Mouse (Mus musculus): ENCODE measurements at regions not wholly inside any gene's neighbourhood (a gene's known extent, or its start where the extent isn't known, plus 50 kb on each side); places are given as distances from the start of the nearest gene placed in this dataset.

DNA sequence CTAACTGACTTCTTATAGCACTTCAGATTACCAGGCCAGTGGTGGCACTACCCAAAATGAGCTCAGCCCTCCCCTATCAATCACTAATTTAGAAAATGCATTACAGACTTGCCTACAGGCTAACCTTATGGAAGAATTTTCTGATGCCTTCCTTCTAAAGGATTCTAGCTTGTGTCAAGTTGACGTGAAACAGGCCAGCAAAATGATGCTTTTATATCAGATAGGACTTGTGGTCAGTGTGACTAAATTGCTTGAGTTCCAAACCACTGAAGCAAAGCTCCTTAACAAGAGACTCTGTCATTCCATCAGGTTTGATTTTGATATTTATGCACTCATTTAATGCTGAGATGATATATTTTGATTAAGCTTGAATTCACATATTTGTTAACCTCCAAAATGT lies 143.0 kb downstream of the Slc5a7 start:
- TF ChIP-seq EP300 (optimal IDR thresholded peaks at IDR 0.05) (no peak), CTCF (IDR thresholded peaks at IDR 0.05; ENCODE audit: low read depth) (no peak)

DNA sequence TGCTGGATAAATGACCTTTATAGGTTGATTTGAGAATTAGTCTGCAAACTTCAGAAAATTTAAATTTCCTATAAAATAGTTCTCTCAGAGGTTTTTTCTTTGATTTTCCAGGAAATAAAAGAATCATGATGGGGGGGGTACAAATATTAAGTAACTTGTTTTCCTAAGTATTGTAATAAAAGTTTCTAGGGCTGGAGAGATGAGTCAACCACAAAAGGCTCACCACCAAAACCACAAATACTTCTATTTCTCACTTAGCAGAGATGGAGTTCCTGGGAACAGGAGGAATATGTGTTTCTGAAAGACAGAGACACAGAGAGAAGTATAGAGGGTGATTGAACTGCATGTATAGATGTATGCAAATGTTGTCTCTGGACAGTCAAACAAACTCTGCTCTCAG lies 144.3 kb downstream of the Slc5a7 start:
- H3K36me3 ChIP-seq (ENCODE audit: control insufficient read depth, insufficient read depth, low read length) = no peaks in the 10 kb centered on the region
- H3K4me1 ChIP-seq (replicated peaks; ENCODE audit: control insufficient read depth, insufficient read depth) = no peaks in the 10 kb centered on the region
- H3K4me3 ChIP-seq (ENCODE audit: low read depth, low read length) = no peak overlapping the region
- no peak for TF ChIP-seq CTCF (IDR thresholded peaks at IDR 0.05; ENCODE audit: low read depth)
- no peak for TF ChIP-seq EP300 (optimal IDR thresholded peaks at IDR 0.05)
- H3K4me2 ChIP-seq (replicated peaks; ENCODE audit: low read depth) = no peak overlapping the region
- no peak overlapping the region for H3K27ac ChIP-seq (replicated peaks)
- no peaks in the 10 kb centered on the region for H3K27me3 ChIP-seq (ENCODE audit: control insufficient read depth, insufficient read depth, low read length)
- H3K9ac ChIP-seq (ENCODE audit: low read length) = no peak overlapping the region
- DNase-seq (ENCODE audit: low spot score) = no peak
- ATAC-seq (ENCODE audit: low FRiP score, low TSS enrichment) = no peak
- H3K9me3 ChIP-seq (ENCODE audit: control insufficient read depth, low read length) = no peaks in the 10 kb centered on the region

More for the DNA sequence above, 143.0 kb downstream of the Slc5a7 start:
- no peak overlapping the region for H3K27ac ChIP-seq (replicated peaks)
- H3K4me1 ChIP-seq (replicated peaks; ENCODE audit: control insufficient read depth, insufficient read depth) = no peaks in the 10 kb centered on the region
- H3K36me3 ChIP-seq (ENCODE audit: control insufficient read depth, insufficient read depth, low read length) = no peaks in the 10 kb centered on the region
- no peak overlapping the region for H3K4me3 ChIP-seq (ENCODE audit: low read depth, low read length)
- H3K9ac ChIP-seq (ENCODE audit: low read length) = no peak overlapping the region
- H3K9me3 ChIP-seq (ENCODE audit: control insufficient read depth, low read length) = no peaks in the 10 kb centered on the region
- DNase-seq (ENCODE audit: low spot score) = no peak
- 68% methylated on average over 1 of the region's 1 CpGs for WGBS
- no peaks in the 10 kb centered on the region for H3K27me3 ChIP-seq (ENCODE audit: control insufficient read depth, insufficient read depth, low read length)
- no peak for ATAC-seq (ENCODE audit: low FRiP score, low TSS enrichment)
- H3K4me2 ChIP-seq (replicated peaks; ENCODE audit: low read depth) = no peak overlapping the region
